ENCODE assay signal across 14 mouse cellular contexts in the genomic region with DNA sequence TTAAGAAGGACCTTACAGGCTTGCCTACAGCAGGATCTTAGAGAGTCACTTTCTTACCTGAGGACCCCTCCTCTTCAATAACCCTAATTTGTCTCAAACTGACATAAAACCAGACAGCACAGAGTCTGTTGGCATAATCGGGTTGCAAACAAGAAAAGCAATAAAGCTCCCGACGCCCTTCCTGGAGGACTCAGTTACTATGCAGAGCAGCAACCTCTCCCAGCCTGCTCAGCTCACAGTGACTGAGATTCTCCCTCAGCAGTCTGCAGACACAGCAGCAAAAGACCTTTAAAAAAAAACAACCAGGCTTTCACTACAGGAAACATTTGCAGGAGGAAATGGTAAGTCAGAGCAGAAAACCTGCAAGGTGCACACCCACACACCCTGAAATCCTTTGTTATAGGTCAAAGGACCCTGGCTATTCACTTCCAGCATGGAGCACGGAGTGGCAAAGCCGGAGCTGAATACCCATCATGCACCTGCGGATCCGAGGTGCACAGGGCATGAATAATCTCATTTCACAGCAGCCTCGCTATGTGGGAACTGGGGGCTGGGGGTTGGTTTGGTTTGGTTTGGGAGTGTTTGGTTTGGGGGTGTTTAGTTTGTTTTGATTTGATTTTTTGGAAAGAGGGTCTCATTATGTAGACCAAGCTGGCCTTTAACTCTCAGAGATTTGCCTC.
DNase-seq lines count a peak whose midpoint lies in the region; ATAC-seq lines count a peak whose summit lies in the region.
"Had no signal": no experiment of that assay in that cellular context is flagged by ENCODE, and none has a peak within 500 bp of the region (broad histone marks: within the 10 kb centered on the region; RNA-seq: fewer than 3 reads in every experiment).

No protein-coding gene starts in this region.

- H3K9me3 ChIP-seq in hindbrain, embryonic 14.5 days (ENCODE audit: control insufficient read depth, low read length) = no peaks in the 10 kb centered on the region
- no peaks in the 10 kb centered on the region for H3K9me3 ChIP-seq in hindbrain, embryonic 10.5 days
- H3K9me3 ChIP-seq in midbrain, embryonic 13.5 days = no peaks in the 10 kb centered on the region
- H3K9me3 ChIP-seq: heart, embryonic 15.5 days; liver, embryonic 15.5 days had no signal

- no peak overlapping the region for H3K4me3 ChIP-seq in hindbrain, embryonic 14.5 days (replicated peaks; ENCODE audit: low read length)
- no peak overlapping the region for H3K4me3 ChIP-seq in hindbrain, embryonic 10.5 days
- H3K4me3 ChIP-seq in midbrain, embryonic 13.5 days (replicated peaks) = no peak overlapping the region
- H3K4me3 ChIP-seq: heart, embryonic 15.5 days; liver, embryonic 15.5 days had no signal

- H3K27ac ChIP-seq in hindbrain, embryonic 14.5 days = peak overlapping the region; percentile 45; the same call in 1 of the 2 replicates
- H3K27ac ChIP-seq in hindbrain, embryonic 10.5 days = no peak overlapping the region; the same call in 1 of the 2 replicates
- H3K27ac ChIP-seq in midbrain, embryonic 13.5 days = no peak overlapping the region
- H3K27ac ChIP-seq: heart, embryonic 15.5 days; liver, embryonic 15.5 days; stomach, postnatal 0 days had no signal

- WGBS in hindbrain, embryonic 14.5 days = 46% methylated on average over 8 of the region's 8 CpGs
- WGBS in hindbrain, embryonic 10.5 days = 67% methylated on average over 8 of the region's 8 CpGs
- WGBS in midbrain, embryonic 13.5 days = 43% methylated on average over 8 of the region's 8 CpGs

- H3K4me2 ChIP-seq in hindbrain, embryonic 14.5 days (replicated peaks) = no peak overlapping the region
- no peak overlapping the region for H3K4me2 ChIP-seq in midbrain, embryonic 13.5 days (replicated peaks)
- H3K4me2 ChIP-seq: heart, embryonic 15.5 days; liver, embryonic 15.5 days had no signal

- no peaks in the 10 kb centered on the region for H3K36me3 ChIP-seq in hindbrain, embryonic 14.5 days (replicated peaks; ENCODE audit: control insufficient read depth, insufficient read depth)
- no peaks in the 10 kb centered on the region for H3K36me3 ChIP-seq in hindbrain, embryonic 10.5 days
- no peaks in the 10 kb centered on the region for H3K36me3 ChIP-seq in midbrain, embryonic 13.5 days
- H3K36me3 ChIP-seq: heart, embryonic 15.5 days; liver, embryonic 15.5 days had no signal

- H3K4me1 ChIP-seq in hindbrain, embryonic 14.5 days (replicated peaks; ENCODE audit: control insufficient read depth, insufficient read depth, low read length) = no peaks in the 10 kb centered on the region
- H3K4me1 ChIP-seq in hindbrain, embryonic 10.5 days (replicated peaks) = no peaks in the 10 kb centered on the region; the same call in 1 of the 2 replicates
- H3K4me1 ChIP-seq in midbrain, embryonic 13.5 days (replicated peaks) = peaks cover 3% of the 10 kb centered on the region; the same call in 1 of the 2 replicates
- H3K4me1 ChIP-seq: heart, embryonic 15.5 days; liver, embryonic 15.5 days had no signal

- no peaks in the 10 kb centered on the region for H3K27me3 ChIP-seq in hindbrain, embryonic 14.5 days (ENCODE audit: control insufficient read depth, insufficient read depth, low read length)
- no peaks in the 10 kb centered on the region for H3K27me3 ChIP-seq in hindbrain, embryonic 10.5 days (ENCODE audit: insufficient read depth, poor library complexity, severe bottlenecking)
- H3K27me3 ChIP-seq in midbrain, embryonic 13.5 days = no peaks in the 10 kb centered on the region
- H3K27me3 ChIP-seq: heart, embryonic 15.5 days; liver, embryonic 15.5 days had no signal

- peak; percentile 59; the same call in 1 of the 2 replicates for ATAC-seq in hindbrain, embryonic 14.5 days (ENCODE audit: low FRiP score)
- ATAC-seq in activated CD4-positive, CD25-positive, alpha-beta regulatory T cell, adult 4 months = peak; percentile 69
- peak; percentile 57; the same call in 1 of the 2 replicates for ATAC-seq in midbrain, embryonic 13.5 days

- no peak overlapping the region for H3K9ac ChIP-seq in hindbrain, embryonic 14.5 days
- no peak overlapping the region for H3K9ac ChIP-seq in midbrain, embryonic 13.5 days (replicated peaks)
- H3K9ac ChIP-seq: heart, embryonic 15.5 days; liver, embryonic 15.5 days had no signal

- no peak for DNase-seq in hindbrain, embryonic 14.5 days (ENCODE audit: low spot score)
- DNase-seq in hindbrain, embryonic 10.5 days (ENCODE audit: low spot score) = no peak
- DNase-seq in retina, embryonic 14.5 days (ENCODE audit: low spot score) = peak; percentile 13
- DNase-seq in heart, adult 9 months (ENCODE audit: low spot score in 2 of 2) = no peak
- no peak for DNase-seq in kidney, postnatal 4 days
- DNase-seq: cerebellum, adult 9-11 months; kidney, adult 11 months; kidney, postnatal 14 days; lung, postnatal 14 days had no signal
